Mouse (Mus musculus) hindbrain, embryonic 11.5 days (tissue): Measurements from ENCODE around the gene Gphn. TPM values are rescaled to one million over a fixed set of nuclear protein-coding genes. Genes with fewer than 3 reads are reported as not detected.
A peak's percentile ranks its signal among the peaks of the same experiment; 100 is the strongest.

Experiments
- ATAC-seq: fragments of 200-750 bp; cut with Nextera tagmentation; 2 replicates; pipeline ENCODE4 v1.8.0; 2017; ENCODE audit warnings: mild to moderate bottlenecking, moderate TSS enrichment, moderate library complexity; ENCODE audit not compliant: low FRiP score
- DNase-seq: peaks from one replicate; pipeline ENCODE4 v3.0.0-alpha.2; 2015; ENCODE audit warnings: low spot score
- H3K27ac ChIP-seq: fragments of 300-500 bp; sonication (generic); 2 replicates; pipeline ENCODE4 v1.5.1; 2014; ENCODE audit warnings: mild to moderate bottlenecking, low read depth, low read length
- H3K27me3 ChIP-seq: fragments of 300-500 bp; sonication (generic); 2 replicates; pipeline ENCODE4 v1.6.1; 2014; ENCODE audit warnings: mild to moderate bottlenecking, low read length, moderate library complexity, mixed read lengths; ENCODE audit not compliant: control insufficient read depth, insufficient read depth
- H3K36me3 ChIP-seq: fragments of 300-500 bp; sonication (generic); 2 replicates; pipeline ENCODE4 v1.6.1; 2014; ENCODE audit warnings: mild to moderate bottlenecking, low read length, moderate library complexity, mixed read lengths; ENCODE audit not compliant: control insufficient read depth, insufficient read depth
- H3K4me1 ChIP-seq: fragments of 300-500 bp; sonication (generic); replicated peaks from 2 replicates; pipeline ENCODE4 v1.6.1; 2014; ENCODE audit warnings: low read length, mixed read lengths; ENCODE audit not compliant: control insufficient read depth, insufficient read depth
- H3K4me2 ChIP-seq: fragments of 300-500 bp; sonication (generic); replicated peaks from 2 replicates; pipeline ENCODE4 v1.6.1; 2014; ENCODE audit warnings: mild to moderate bottlenecking, low read depth, low read length
- H3K4me3 ChIP-seq: fragments of 300-500 bp; sonication (generic); 2 replicates; pipeline ENCODE4 v1.5.1; 2014; ENCODE audit warnings: low read depth, low read length
- H3K9ac ChIP-seq: fragments of 300-500 bp; sonication (generic); 2 replicates; pipeline ENCODE4 v1.6.1; 2014; ENCODE audit warnings: low read depth, low read length
- H3K9me3 ChIP-seq: fragments of 300-500 bp; sonication (generic); 2 replicates; pipeline ENCODE4 v1.6.1; 2016; ENCODE audit warnings: low read length; ENCODE audit not compliant: control insufficient read depth
- WGBS: fragments of 180-500 bp; shearing (Covaris S2); extraction: QIAGEN DNeasy Blood & Tissue Kit; methylation state at CpG from one replicate; pipeline ENCODE4 v1.1.7; 2014; 5-methylcytosine and 5-hydroxymethylcytosine counted together
- polyA plus RNA-seq: library from polyadenylated mRNA; unstranded; fragments of >200 nt; fragmentation: Nextera tagmentation; extraction: Ambion mirVana; gene quantifications from 2 replicates; pipeline ENCODE4 v1.2.1, GENCODE M21; 2014

The Gphn gene
- polyA plus RNA-seq, result 18.2 and 22.5 TPM in 2 replicates

- Histone ChIP-seq H3K4me3 (peak within 1 kb of the TSS; percentile 93), H3K9ac (peak within 1 kb of the TSS; percentile 85), H3K4me2 (peak within 1 kb of the TSS; percentile 66), H3K9me3 (no peaks in the 10 kb centered on the region), H3K4me1 (no peaks in the 10 kb centered on the region), H3K36me3 (no peaks in the 10 kb centered on the region), H3K27me3 (no peaks in the 10 kb centered on the region), H3K27ac (peak within 1 kb of the TSS; percentile 95)
- DNase-seq, result peak; percentile 92
- ATAC-seq, result peak; percentile 97
- WGBS, result under 1% methylated on average over 65 of the region's 70 CpGs
Observed at GRCm38 (mm10) chr12:78225707-78226518, at the start of gene Gphn. TSS of gene Gphn (plus strand) at chr12:78226379.

- ATAC-seq, result no peak
- no peak overlapping the region for H3K27ac ChIP-seq
- H3K36me3 ChIP-seq, result no peaks in the 10 kb centered on the region
- H3K4me3 ChIP-seq, result no peak overlapping the region
- no peak for DNase-seq
- no peaks in the 10 kb centered on the region for H3K9me3 ChIP-seq
- H3K4me1 ChIP-seq, result no peaks in the 10 kb centered on the region
- H3K27me3 ChIP-seq, result no peaks in the 10 kb centered on the region
- H3K4me2 ChIP-seq, result no peak overlapping the region
- WGBS, result 71% methylated on average over 2 of the region's 2 CpGs
- no peak overlapping the region for H3K9ac ChIP-seq
Observed at GRCm38 (mm10) chr12:78181452-78181851, 44.7 kb upstream of the Gphn start.

GRCm38 (mm10) chr12:78193942-78194341, 32.2 kb upstream of the Gphn start, which contains the start of gene Gm6657:
TSS of gene Gm6657 (plus strand) at chr12:78194242.
- Histone ChIP-seq H3K4me3 (no peak within 1 kb of the TSS), H3K36me3 (no peaks in the 10 kb centered on the region), H3K27ac (no peak within 1 kb of the TSS), H3K9me3 (no peaks in the 10 kb centered on the region), H3K4me2 (no peak within 1 kb of the TSS), H3K27me3 (no peaks in the 10 kb centered on the region), H3K4me1 (no peaks in the 10 kb centered on the region), H3K9ac (no peak within 1 kb of the TSS)
- DNase-seq (no peak), ATAC-seq (no peak)

DNA sequence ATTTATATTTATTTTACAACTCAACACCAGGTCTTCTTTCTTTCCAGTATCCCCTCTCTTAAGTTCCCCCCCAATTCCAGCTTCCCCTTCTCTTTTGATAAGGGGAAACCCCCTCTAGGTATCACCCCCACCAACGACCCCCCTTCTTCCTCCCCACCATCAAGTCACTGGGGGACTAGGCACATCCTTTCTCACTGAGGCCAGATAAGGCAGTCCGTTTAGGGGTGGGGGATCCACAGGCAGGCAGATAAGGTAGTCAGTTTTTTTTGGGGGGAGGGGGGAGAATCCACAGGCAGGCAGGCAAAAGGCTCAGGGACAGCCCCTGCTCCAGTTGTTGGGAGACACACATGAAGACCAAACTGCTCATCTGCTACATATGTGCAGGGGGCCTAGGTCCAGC, 30.8 kb upstream of the Gphn start:
- Histone ChIP-seq H3K9me3 (no peaks in the 10 kb centered on the region), H3K27me3 (no peaks in the 10 kb centered on the region), H3K4me3 (no peak overlapping the region), H3K4me1 (no peaks in the 10 kb centered on the region), H3K27ac (no peak overlapping the region), H3K4me2 (no peak overlapping the region), H3K9ac (no peak overlapping the region), H3K36me3 (no peaks in the 10 kb centered on the region)
- ATAC-seq, result no peak
- no peak for DNase-seq
- WGBS, result 63% methylated on average over 2 of the region's 2 CpGs

DNA sequence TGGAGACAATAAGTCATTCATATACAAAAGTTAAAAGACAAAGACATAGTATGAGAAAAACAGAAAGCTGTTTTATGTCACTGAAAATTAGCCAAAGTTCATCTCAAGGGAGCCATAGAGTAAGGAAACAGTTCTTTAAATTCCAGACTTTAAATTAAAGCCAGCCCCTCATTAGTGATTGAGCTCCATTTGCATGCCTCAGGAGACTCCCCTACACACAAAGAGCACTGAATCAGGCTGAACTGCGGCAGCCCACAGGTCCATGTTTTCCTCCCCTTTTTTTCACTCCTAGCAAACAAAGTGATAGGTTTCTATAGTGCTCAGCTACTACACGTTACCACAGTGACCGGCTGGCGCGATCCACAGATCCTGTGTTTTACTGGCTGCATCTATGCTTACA, 22.5 kb upstream of the Gphn start:
- H3K27me3 ChIP-seq, result no peaks in the 10 kb centered on the region
- no peak overlapping the region for H3K27ac ChIP-seq
- no peaks in the 10 kb centered on the region for H3K4me1 ChIP-seq
- no peak overlapping the region for H3K9ac ChIP-seq
- DNase-seq, result no peak
- no peak overlapping the region for H3K4me2 ChIP-seq
- no peaks in the 10 kb centered on the region for H3K36me3 ChIP-seq
- no peaks in the 10 kb centered on the region for H3K9me3 ChIP-seq
- no peak overlapping the region for H3K4me3 ChIP-seq
- ATAC-seq, result no peak
- 68% methylated on average over 5 of the region's 5 CpGs for WGBS

GRCm38 (mm10) chr12:78205915-78206570, 20.1 kb upstream of the Gphn start:
- Histone ChIP-seq H3K9ac (no peak overlapping the region), H3K4me3 (no peak overlapping the region), H3K36me3 (no peaks in the 10 kb centered on the region), H3K4me2 (no peak overlapping the region), H3K27me3 (no peaks in the 10 kb centered on the region), H3K9me3 (no peaks in the 10 kb centered on the region), H3K27ac (no peak overlapping the region), H3K4me1 (no peaks in the 10 kb centered on the region)
- WGBS, result 16% methylated on average over 5 of the region's 5 CpGs
- DNase-seq (peak; percentile 81), ATAC-seq (no peak)

DNA sequence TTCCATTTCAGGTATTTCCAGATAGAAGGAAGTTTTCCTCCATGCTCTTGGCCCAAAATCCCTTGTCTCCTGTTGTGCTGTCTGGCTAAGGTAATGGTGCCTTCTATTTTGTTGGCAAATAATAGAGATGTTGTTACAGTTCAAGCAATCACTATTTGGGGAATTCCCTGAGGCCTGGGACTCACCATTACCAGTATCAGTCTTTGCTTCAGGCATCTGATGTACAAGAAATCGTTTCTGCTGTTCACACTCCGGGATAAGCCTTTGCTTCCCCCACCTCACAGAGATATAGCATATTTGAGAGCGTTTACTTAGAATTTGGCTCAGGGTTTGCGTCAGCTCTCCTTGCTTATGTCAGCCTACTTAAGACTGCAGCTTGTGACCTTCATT, 19.6 kb upstream of the Gphn start:
- 86% methylated on average over 4 of the region's 4 CpGs for WGBS
- ATAC-seq (no peak), DNase-seq (no peak)
- H3K27me3 ChIP-seq, result no peaks in the 10 kb centered on the region
- H3K9ac ChIP-seq, result no peak overlapping the region
- H3K4me1 ChIP-seq, result no peaks in the 10 kb centered on the region
- H3K36me3 ChIP-seq, result no peaks in the 10 kb centered on the region
- no peak overlapping the region for H3K27ac ChIP-seq
- no peak overlapping the region for H3K4me3 ChIP-seq
- H3K4me2 ChIP-seq, result no peak overlapping the region
- H3K9me3 ChIP-seq, result no peaks in the 10 kb centered on the region

DNA sequence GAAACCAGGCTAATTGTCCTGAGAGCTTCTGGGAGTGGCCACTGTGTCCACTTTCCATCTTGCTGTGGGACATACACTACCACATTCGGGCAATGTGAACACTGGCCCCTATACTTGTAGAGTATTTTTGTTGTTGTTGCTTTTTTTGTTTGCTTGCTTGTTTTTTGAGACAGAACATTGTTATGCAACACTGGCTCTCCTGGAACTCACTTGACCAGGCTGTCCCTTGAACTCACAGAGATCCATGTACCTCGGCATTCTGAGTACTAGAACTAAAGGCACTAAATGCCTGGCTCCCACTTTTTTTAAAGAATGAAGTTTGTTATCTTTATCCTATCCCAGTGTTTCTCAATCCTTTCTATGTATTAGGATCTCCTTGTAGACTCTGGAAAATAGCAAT, 16.3 kb upstream of the Gphn start:
- ATAC-seq (no peak), DNase-seq (no peak)
- H3K27me3 ChIP-seq, result no peaks in the 10 kb centered on the region
- H3K9ac ChIP-seq, result no peak overlapping the region
- no peak overlapping the region for H3K27ac ChIP-seq
- no peaks in the 10 kb centered on the region for H3K9me3 ChIP-seq
- no peak overlapping the region for H3K4me3 ChIP-seq
- H3K4me2 ChIP-seq, result no peak overlapping the region
- no peaks in the 10 kb centered on the region for H3K36me3 ChIP-seq
- WGBS, result 92% methylated on average over 2 of the region's 2 CpGs
- H3K4me1 ChIP-seq, result no peaks in the 10 kb centered on the region

- Histone ChIP-seq H3K4me3 (no peak overlapping the region), H3K27me3 (no peaks in the 10 kb centered on the region), H3K27ac (no peak overlapping the region), H3K9ac (no peak overlapping the region), H3K9me3 (no peaks in the 10 kb centered on the region), H3K4me1 (no peaks in the 10 kb centered on the region), H3K36me3 (no peaks in the 10 kb centered on the region), H3K4me2 (no peak overlapping the region)
- no peak for ATAC-seq
- no peak for DNase-seq
- 80% methylated on average over 6 of the region's 6 CpGs for WGBS
Observed at GRCm38 (mm10) chr12:78215490-78215889, 10.7 kb upstream of the Gphn start.
